Mouse (Mus musculus): ENCODE results near the gene Anapc5.

Gene Anapc5

GRCm38 (mm10) chr5:122769101-122769568 lies 52.0 kb downstream of the Anapc5 start:
- no peak for DNase-seq (ENCODE audit: low read depth, low spot score)

- no peak for DNase-seq (ENCODE audit: low read depth, low spot score)
Observed at GRCm38 (mm10) chr5:122767283-122767682, 53.9 kb downstream of the Anapc5 start.

GRCm38 (mm10) chr5:122764032-122764464 lies 57.1 kb downstream of the Anapc5 start:
- no peak for DNase-seq (ENCODE audit: low read depth, low spot score)

GRCm38 (mm10) chr5:122763271-122764031 lies 57.7 kb downstream of the Anapc5 start:
- no peak for DNase-seq (ENCODE audit: low read depth, low spot score)

GRCm38 (mm10) chr5:122756680-122757079 lies 64.5 kb downstream of the Anapc5 start:
- DNase-seq (ENCODE audit: low read depth, low spot score): no peak

- DNase-seq (ENCODE audit: low read depth, low spot score): no peak
Observed at GRCm38 (mm10) chr5:122756144-122756543, 65.0 kb downstream of the Anapc5 start.

GRCm38 (mm10) chr5:122755620-122756019 lies 65.5 kb downstream of the Anapc5 start:
- no peak for DNase-seq (ENCODE audit: low read depth, low spot score)

GRCm38 (mm10) chr5:122754477-122754876 lies 66.7 kb downstream of the Anapc5 start:
- no peak for DNase-seq (ENCODE audit: low read depth, low spot score)

GRCm38 (mm10) chr5:122747950-122748349 lies 73.2 kb downstream of the Anapc5 start:
- no peak for DNase-seq (ENCODE audit: low read depth, low spot score)

GRCm38 (mm10) chr5:122743880-122744422 lies 77.2 kb downstream of the Anapc5 start:
- no peak for DNase-seq (ENCODE audit: low read depth, low spot score)

Data from retina, adult 2 months (tissue).